Mouse (Mus musculus) limb, embryonic 10.5 days (tissue): ENCODE results near the gene Ankrd44. TPM values are rescaled to one million over a fixed set of nuclear protein-coding genes. Genes with fewer than 3 reads are reported as not detected.
"Not testable (repeated sequence)": the region's sequence is repeated elsewhere in the genome, so short reads cannot be mapped to it uniquely, and the experiment has no call there.

Experiments used
- DNase-seq: peaks from one replicate; pipeline ENCODE4 v3.0.0-alpha.2; 2017; ENCODE audit warnings: low spot score
- H3K27ac ChIP-seq: fragments of 300-500 bp; sonication (generic); 2 replicates; pipeline ENCODE4 v1.5.1; 2016; ENCODE audit warnings: mild to moderate bottlenecking
- H3K27me3 ChIP-seq: fragments of 300-500 bp; sonication (generic); 2 replicates; pipeline ENCODE4 v1.6.1; 2016; ENCODE audit warnings: low read depth, mild to moderate bottlenecking; ENCODE audit not compliant: poor library complexity, severe bottlenecking
- H3K36me3 ChIP-seq: fragments of 300-500 bp; sonication (generic); 2 replicates; pipeline ENCODE4 v1.6.1; 2016; ENCODE audit warnings: mild to moderate bottlenecking, moderate library complexity
- H3K4me1 ChIP-seq: fragments of 300-500 bp; sonication (generic); 2 replicates; pipeline ENCODE4 v1.6.1; 2016
- H3K4me3 ChIP-seq: fragments of 300-500 bp; sonication (generic); 2 replicates; pipeline ENCODE4 v1.5.1; 2016; ENCODE audit warnings: mild to moderate bottlenecking, moderate library complexity
- H3K9me3 ChIP-seq: fragments of 300-500 bp; sonication (generic); replicated peaks from 2 replicates; pipeline ENCODE4 v1.6.1; 2016; ENCODE audit warnings: mild to moderate bottlenecking
- WGBS: fragments of 180-500 bp; shearing (Covaris S2); methylation state at CpG from one replicate; pipeline ENCODE4 v1.1.7; 2016; 5-methylcytosine and 5-hydroxymethylcytosine counted together
- polyA plus RNA-seq: library from polyadenylated mRNA; unstranded; fragments of >200 nt; fragmentation: Nextera tagmentation; extraction: Ambion mirVana; gene quantifications from 2 replicates; pipeline ENCODE4 v1.2.1, GENCODE M21; 2016

Ankrd44 gene
- polyA plus RNA-seq = 20.1 and 23.7 TPM in 2 replicates

DNA sequence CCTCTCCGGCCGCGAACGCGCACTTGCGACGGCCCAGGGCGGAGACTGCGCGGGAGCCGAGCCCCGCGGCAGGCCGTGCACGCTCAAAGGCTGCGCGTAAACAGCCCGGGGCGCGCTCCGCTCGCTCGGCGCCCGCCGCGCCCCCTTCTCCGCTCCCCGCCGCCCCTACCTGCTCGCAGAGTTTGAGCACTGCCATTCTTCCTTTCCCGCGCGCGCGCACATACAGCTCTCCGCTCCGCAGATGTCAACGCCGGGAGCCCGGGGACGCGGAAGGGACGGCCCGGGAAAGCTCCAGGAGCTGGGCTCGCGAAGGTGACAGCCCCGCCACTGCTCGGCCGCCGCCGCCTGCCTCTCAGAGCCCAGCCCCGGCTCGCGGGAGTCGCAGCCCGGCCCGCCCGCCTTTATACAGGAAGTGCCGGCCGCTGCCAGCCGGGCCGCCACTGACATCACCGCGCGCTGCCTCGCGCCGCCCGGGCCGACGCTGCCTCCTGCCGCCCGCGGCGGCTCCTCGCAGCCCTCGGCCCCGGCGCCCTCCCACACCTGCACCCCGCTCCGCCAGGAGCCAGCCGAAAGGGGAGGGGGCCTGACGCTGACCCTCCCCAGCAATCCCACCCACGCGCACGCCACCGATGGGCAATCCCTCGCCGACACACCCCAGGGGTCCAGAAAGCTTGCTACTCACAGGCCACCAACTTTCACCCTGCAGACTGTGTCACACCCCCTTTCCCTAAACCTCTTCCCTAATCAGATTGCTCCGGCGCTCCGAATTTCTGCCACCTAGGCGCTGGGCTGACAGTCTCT, at the start of gene Ankrd44:
TSS of gene Ankrd44 (minus strand) at position 417 of the 801 bp plus-strand sequence.
- Histone ChIP-seq H3K36me3 (no peaks in the 10 kb centered on the region), H3K9me3 (no peaks in the 10 kb centered on the region), H3K4me3 (peak within 1 kb of the TSS; percentile 96), H3K4me1 (peaks cover 63% of the 10 kb centered on the region), H3K27ac (peak within 1 kb of the TSS; percentile 96), H3K27me3 (no peaks in the 10 kb centered on the region)
- WGBS = 1% methylated on average over 84 of the region's 94 CpGs
- DNase-seq = peak; percentile 87

DNA sequence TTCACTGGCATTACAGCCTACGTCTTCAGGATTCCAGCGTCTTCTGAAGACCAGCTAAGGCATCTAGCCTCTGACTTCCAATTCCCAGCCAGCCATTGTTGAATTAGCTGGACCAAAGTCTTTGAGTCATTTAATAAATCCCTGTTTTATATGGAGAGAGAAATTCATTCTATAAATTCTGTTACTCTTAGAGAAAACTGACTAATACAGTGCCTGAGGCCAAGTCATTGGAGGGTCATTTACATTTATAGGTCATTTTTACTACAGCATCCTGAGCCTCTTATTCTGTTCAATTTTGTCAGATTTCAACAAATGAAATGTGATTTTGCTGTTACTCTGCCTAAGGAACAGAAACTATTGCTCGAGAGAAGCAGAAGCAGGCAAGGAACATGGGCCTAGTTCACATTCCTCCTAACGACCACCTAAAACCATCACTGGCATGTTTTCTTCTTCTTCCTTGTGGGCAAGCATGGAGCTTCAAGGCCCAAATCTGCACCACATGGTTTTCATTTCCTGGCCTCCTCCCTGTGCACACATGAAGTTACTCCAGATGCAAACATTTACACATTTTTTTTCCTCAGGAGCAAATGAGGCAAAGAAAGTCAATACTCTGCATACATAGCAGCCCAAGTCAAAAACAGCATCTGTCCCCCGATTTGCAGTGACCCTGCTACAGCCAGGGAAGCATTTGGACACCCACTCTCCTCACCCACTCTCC, 45.7 kb upstream of the Ankrd44 start:
- peaks cover 28% of the 10 kb centered on the region for H3K4me1 ChIP-seq
- H3K27ac ChIP-seq = peak overlapping the region; percentile 76
- 0 out of 2 replicates have a peak, but pooled peaks cover 2% of the 10 kb centered on the region for H3K36me3 ChIP-seq
- DNase-seq = peak; percentile 69
- 70% methylated on average over 5 of the region's 5 CpGs for WGBS
- no peak overlapping the region for H3K4me3 ChIP-seq
- no peaks in the 10 kb centered on the region for H3K27me3 ChIP-seq
- H3K9me3 ChIP-seq = no peaks in the 10 kb centered on the region

- H3K27ac ChIP-seq = no peak overlapping the region
- H3K4me1 ChIP-seq = peaks cover 40% of the 10 kb centered on the region
- no peaks in the 10 kb centered on the region for H3K9me3 ChIP-seq
- H3K36me3 ChIP-seq = 0 out of 2 replicates have a peak, but pooled peaks cover 2% of the 10 kb centered on the region
- 98% methylated on average over 3 of the region's 3 CpGs for WGBS
- no peaks in the 10 kb centered on the region for H3K27me3 ChIP-seq
- no peak overlapping the region for H3K4me3 ChIP-seq
- no peak for DNase-seq
Observed at GRCm38 (mm10) chr1:54966858-54967257, 40.7 kb upstream of the Ankrd44 start.

DNA sequence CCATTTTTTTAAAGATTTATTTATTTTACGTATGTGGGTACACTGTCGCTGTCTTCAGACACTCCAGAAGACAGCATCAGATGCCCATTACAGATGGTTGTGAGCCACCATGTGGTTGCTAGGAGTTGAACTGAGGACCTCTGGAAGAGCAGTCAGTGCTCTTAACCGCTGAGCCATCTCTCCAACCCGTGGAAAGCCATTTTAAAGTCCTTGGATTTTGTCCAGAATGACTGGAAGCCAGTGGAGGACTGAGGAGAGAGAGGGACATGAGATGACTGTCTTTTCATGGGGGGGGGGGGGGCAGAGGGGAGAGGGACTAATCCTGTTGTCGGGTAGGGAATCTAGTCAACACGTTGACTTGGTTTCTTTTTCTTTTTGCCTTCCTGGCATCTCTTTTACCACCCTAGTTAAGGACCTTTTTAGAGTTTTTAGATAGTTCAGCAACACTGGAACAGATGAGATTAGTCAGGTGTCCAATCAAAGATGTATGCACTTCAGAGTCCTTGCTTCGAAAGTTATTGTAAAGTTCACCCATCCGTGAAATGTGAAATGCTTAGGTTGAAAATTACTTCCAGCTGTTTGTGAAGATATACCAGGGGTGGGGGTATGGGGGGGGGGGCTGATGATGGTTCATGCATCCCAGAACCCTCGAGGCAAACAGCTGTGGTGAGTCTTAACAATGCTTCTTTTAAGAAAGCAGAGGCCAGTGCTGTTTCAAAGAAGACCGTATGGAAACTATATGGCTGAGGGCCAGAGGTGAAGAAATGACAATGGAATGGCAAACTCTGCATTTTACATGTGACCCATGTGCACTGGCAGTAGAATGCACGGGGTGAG, 39.2 kb upstream of the Ankrd44 start:
- peaks cover 43% of the 10 kb centered on the region for H3K4me1 ChIP-seq
- no peaks in the 10 kb centered on the region for H3K9me3 ChIP-seq
- no peak overlapping the region for H3K4me3 ChIP-seq
- no peak for DNase-seq
- 0 out of 2 replicates have a peak, but pooled peaks cover 2% of the 10 kb centered on the region for H3K36me3 ChIP-seq
- WGBS = 66% methylated on average over 11 of the region's 11 CpGs
- H3K27me3 ChIP-seq = no peaks in the 10 kb centered on the region
- H3K27ac ChIP-seq = peak overlapping the region; percentile 67

- DNase-seq = no peak
- Histone ChIP-seq H3K36me3 (no peaks in the 10 kb centered on the region), H3K9me3 (no peaks in the 10 kb centered on the region), H3K4me1 (peaks cover 37% of the 10 kb centered on the region), H3K27me3 (no peaks in the 10 kb centered on the region), H3K4me3 (no peak overlapping the region), H3K27ac (no peak overlapping the region)
- WGBS = 82% methylated on average over 9 of the region's 9 CpGs
Observed at GRCm38 (mm10) chr1:54961724-54962123, 35.5 kb upstream of the Ankrd44 start.

DNA sequence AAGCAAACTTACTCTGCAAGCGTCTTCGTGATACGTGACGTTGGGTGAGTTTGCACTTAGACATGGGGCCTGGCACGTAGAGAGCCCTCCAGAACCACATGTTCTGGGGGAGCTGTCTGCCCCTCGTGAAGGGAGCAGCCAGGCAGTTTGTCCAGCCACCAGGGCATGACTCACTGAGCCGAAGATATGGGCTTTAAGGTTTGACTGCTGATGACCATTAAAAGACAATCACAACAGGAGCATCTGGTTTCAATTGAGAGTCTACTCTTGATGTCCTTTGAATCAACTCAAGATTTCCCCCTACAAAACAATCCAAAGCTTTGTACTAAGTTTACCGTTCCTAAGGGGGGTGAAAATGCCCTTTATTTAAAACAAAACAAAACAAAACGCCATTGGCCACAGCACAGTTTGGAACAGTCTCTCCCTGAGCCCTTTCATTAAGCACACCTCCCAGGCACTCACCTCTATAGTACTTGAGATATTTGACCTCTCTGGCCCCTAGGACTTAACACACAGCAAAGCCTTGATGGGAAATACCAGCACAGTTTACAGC, 34.5 kb upstream of the Ankrd44 start:
- 42% methylated on average over 9 of the region's 9 CpGs for WGBS

GRCm38 (mm10) chr1:54958525-54958924, 32.3 kb upstream of the Ankrd44 start:
- Histone ChIP-seq H3K27me3 (no peaks in the 10 kb centered on the region), H3K27ac (no peak overlapping the region), H3K4me1 (peaks cover 19% of the 10 kb centered on the region), H3K36me3 (no peaks in the 10 kb centered on the region), H3K9me3 (no peaks in the 10 kb centered on the region), H3K4me3 (no peak overlapping the region)
- no peak for DNase-seq
- 70% methylated on average over 3 of the region's 3 CpGs for WGBS

More for the DNA sequence above, 34.5 kb upstream of the Ankrd44 start:
- H3K4me3 ChIP-seq = no peak overlapping the region
- H3K4me1 ChIP-seq = peaks cover 32% of the 10 kb centered on the region
- H3K27ac ChIP-seq = peak overlapping the region; percentile 71
- H3K36me3 ChIP-seq = no peaks in the 10 kb centered on the region
- DNase-seq = no peak
- no peaks in the 10 kb centered on the region for H3K9me3 ChIP-seq
- H3K27me3 ChIP-seq = no peaks in the 10 kb centered on the region

DNA sequence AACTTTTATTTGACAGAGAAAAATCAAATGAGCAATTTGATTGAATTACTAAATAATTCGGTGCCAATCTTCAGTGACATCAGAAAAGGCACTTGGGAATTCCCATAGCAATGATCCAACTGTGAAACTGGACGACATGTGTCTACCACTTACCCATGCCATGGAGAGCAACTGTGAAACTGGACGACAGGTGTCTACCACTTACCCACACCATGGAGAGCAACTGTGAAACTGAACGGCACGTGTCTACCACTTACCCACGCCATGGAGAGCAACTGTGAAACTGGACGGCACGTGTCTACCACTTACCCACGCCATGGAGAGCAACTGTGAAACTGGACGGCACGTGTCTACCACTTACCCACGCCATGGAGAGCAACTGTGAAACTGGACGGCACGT, 30.8 kb upstream of the Ankrd44 start:
- DNase-seq = not testable (repeated sequence)

DNA sequence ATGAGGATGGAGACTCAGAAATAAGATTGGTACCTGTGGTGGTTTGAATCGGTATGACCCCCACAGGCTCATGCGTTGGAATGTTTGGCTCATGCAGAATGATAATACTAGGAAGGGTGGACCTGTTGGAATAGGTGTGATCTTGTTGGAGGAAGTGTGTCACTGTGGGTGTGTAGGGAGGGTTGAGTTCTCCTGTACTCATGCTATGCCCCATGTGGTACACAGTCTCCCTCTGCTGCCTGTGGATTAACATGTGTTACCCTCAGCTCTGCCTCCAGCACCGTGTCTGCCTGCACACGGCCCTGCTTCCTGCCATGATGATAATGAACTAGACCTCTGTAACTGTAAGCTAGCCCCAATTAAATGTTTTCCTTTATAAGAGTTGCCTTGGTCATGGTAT, 28.7 kb upstream of the Ankrd44 start:
- Histone ChIP-seq H3K27ac (no peak overlapping the region), H3K4me3 (no peak overlapping the region), H3K36me3 (no peaks in the 10 kb centered on the region), H3K27me3 (no peaks in the 10 kb centered on the region), H3K4me1 (0 out of 2 replicates have a peak, but pooled peaks cover 3% of the 10 kb centered on the region), H3K9me3 (no peaks in the 10 kb centered on the region)
- DNase-seq = no peak
- 84% methylated on average over 4 of the region's 4 CpGs for WGBS

More for the DNA sequence above, 30.8 kb upstream of the Ankrd44 start:
- not testable (repeated sequence) for H3K36me3 ChIP-seq, H3K27me3 ChIP-seq, H3K4me3 ChIP-seq, H3K27ac ChIP-seq, H3K9me3 ChIP-seq
- WGBS = 92% methylated on average over 14 of the region's 14 CpGs
- H3K4me1 ChIP-seq = peaks cover 21% of the 10 kb centered on the region

- 74% methylated on average over 3 of the region's 3 CpGs for WGBS
- Histone ChIP-seq H3K4me1 (no peaks in the 10 kb centered on the region), H3K27ac (no peak overlapping the region), H3K27me3 (no peaks in the 10 kb centered on the region), H3K36me3 (no peaks in the 10 kb centered on the region), H3K4me3 (no peak overlapping the region), H3K9me3 (no peaks in the 10 kb centered on the region)
- DNase-seq = no peak
Observed at GRCm38 (mm10) chr1:54944648-54945047, 18.5 kb upstream of the Ankrd44 start.

DNA sequence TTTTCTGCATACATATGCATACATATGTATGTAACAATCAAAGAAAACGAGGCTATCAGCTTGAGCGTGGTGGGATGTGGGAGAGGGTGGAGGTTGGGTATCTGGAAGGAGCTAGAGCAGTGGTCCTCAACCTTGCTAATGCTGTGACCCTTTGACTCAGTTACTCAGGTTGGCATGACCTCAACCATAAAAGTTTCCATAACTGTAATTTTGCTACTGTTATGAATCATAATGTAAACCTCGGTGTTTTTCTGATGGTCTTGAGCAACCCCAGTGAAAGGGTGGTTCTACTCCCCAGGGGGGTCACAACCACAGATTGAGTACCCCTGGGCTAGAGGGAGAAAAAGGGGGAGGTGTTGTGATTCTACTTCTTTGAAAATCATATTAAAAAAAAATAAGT, 9.3 kb upstream of the Ankrd44 start:
- H3K27ac ChIP-seq = no peak overlapping the region
- no peak overlapping the region for H3K4me3 ChIP-seq
- H3K9me3 ChIP-seq = no peaks in the 10 kb centered on the region
- no peak for DNase-seq
- no peaks in the 10 kb centered on the region for H3K36me3 ChIP-seq
- 88% methylated on average over 3 of the region's 3 CpGs for WGBS
- no peaks in the 10 kb centered on the region for H3K27me3 ChIP-seq
- H3K4me1 ChIP-seq = peaks cover 18% of the 10 kb centered on the region

DNA sequence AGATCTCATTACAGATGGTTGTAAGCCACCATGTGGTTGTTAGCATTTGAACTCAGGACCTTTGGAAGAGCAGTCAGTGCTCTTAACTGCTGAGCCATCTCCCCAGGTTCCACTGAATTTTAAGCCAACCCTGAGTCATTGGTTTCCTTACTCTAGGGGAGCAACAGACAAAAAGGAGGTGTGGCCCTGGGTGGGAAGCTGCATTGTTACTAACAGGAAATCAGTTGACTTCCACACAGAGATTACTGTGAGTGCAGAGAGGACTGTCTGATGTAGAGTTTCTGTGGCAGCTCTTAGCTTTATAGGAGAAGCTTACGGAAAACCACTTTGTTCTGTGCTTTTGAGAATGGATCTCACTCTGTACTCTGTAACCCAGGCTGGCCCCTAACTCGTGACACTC, 8.7 kb upstream of the Ankrd44 start:
- no peak for DNase-seq
- Histone ChIP-seq H3K9me3 (no peaks in the 10 kb centered on the region), H3K27me3 (no peaks in the 10 kb centered on the region), H3K4me3 (no peak overlapping the region), H3K27ac (no peak overlapping the region), H3K4me1 (peaks cover 22% of the 10 kb centered on the region), H3K36me3 (no peaks in the 10 kb centered on the region)
- 79% methylated on average over 2 of the region's 2 CpGs for WGBS
